8 mouse cellular contexts compared by ENCODE assay signal in the genomic region with DNA sequence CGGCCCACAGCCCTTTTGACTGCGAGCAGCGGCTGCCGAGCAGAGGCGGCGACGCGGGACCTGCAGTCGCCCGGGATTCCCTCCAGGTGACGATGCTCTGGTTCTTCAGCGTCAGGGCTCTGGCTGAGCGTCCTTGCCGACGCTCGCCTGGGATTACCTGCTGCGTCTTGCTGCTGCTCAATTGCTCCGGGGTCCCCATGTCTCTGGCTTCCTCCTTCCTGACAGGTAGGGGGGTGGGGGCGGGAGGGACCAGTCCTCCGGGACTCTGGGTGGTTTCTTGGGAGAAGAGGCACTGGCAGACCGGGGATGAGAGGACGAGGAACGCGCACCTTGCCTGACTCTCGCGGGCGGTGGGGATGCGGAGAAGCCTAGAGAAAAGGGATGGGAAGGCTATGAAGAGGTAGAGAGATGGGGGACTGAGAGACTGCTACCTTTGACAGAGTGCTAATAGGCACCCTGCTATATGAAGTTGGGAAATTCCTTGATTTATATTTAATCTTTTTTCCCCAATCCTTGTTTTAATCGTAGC. TPM values are rescaled to one million over a fixed set of nuclear protein-coding genes. Genes with fewer than 3 reads are reported as not detected.
DNase-seq lines count a peak whose midpoint lies in the region; ATAC-seq and TF ChIP-seq lines count a peak whose summit lies in the region.

No protein-coding gene starts in this region.

- H3K27ac ChIP-seq in kidney, embryonic 14.5 days (ENCODE audit: low read depth, low read length) = peak overlapping the region; percentile 70; the same call in 1 of the 2 replicates
- peak overlapping the region; percentile 66; the same call in 1 of the 2 replicates for H3K27ac ChIP-seq in forebrain, embryonic 11.5 days (ENCODE audit: low read depth, low read length)
- no peak overlapping the region for H3K27ac ChIP-seq in liver, embryonic 14.5 days

- H3K4me1 ChIP-seq in kidney, embryonic 14.5 days (ENCODE audit: control insufficient read depth, insufficient read depth, low read length) = no peaks in the 10 kb centered on the region
- peaks cover 7% of the 10 kb centered on the region; the same call in 1 of the 2 replicates for H3K4me1 ChIP-seq in forebrain, embryonic 11.5 days (replicated peaks; ENCODE audit: control insufficient read depth, insufficient read depth, low read length)
- no peaks in the 10 kb centered on the region for H3K4me1 ChIP-seq in liver, embryonic 14.5 days (replicated peaks; ENCODE audit: control insufficient read depth in 2 of 2, insufficient read depth in 2 of 2, low read length in 1 of 2)

- 0 out of 2 replicates have a peak, but pooled peaks cover 4% of the 10 kb centered on the region for H3K27me3 ChIP-seq in kidney, embryonic 14.5 days (ENCODE audit: control insufficient read depth, insufficient read depth, low read length)
- H3K27me3 ChIP-seq in forebrain, embryonic 11.5 days (ENCODE audit: control insufficient read depth, insufficient read depth, low read length) = peaks cover 24% of the 10 kb centered on the region
- H3K27me3 ChIP-seq in liver, embryonic 14.5 days (ENCODE audit: control insufficient read depth, insufficient read depth, low read length) = peaks cover 40% of the 10 kb centered on the region

- H3K36me3 ChIP-seq in kidney, embryonic 14.5 days (ENCODE audit: control insufficient read depth, insufficient read depth, low read length) = no peaks in the 10 kb centered on the region
- no peaks in the 10 kb centered on the region for H3K36me3 ChIP-seq in forebrain, embryonic 11.5 days (ENCODE audit: control insufficient read depth, insufficient read depth, low read length)
- no peaks in the 10 kb centered on the region for H3K36me3 ChIP-seq in liver, embryonic 14.5 days (replicated peaks; ENCODE audit: control insufficient read depth, insufficient read depth, low read depth)

- TF ChIP-seq EP300 in liver, embryonic 14.5 days (IDR thresholded peaks at IDR 0.05; ENCODE audit: low read depth) = no peak

- peak overlapping the region; percentile 74 for H3K9ac ChIP-seq in kidney, embryonic 14.5 days (ENCODE audit: low read depth, low read length)
- H3K9ac ChIP-seq in forebrain, embryonic 11.5 days (ENCODE audit: low read length) = peak overlapping the region; percentile 81
- H3K9ac ChIP-seq in liver, embryonic 14.5 days (replicated peaks) = no peak overlapping the region

- WGBS in kidney, embryonic 14.5 days = 0% methylated on average over 28 of the region's 29 CpGs
- WGBS in forebrain, embryonic 11.5 days = under 1% methylated on average over 29 of the region's 29 CpGs
- 2% methylated on average over 28 of the region's 29 CpGs for WGBS in liver, embryonic 14.5 days (ENCODE audit: insufficient replicate concordance)

- H3K4me3 ChIP-seq in kidney, embryonic 14.5 days (ENCODE audit: low read length) = peak overlapping the region; percentile 56
- H3K4me3 ChIP-seq in forebrain, embryonic 11.5 days (ENCODE audit: low read depth, low read length) = peak overlapping the region; percentile 68
- H3K4me3 ChIP-seq in liver, embryonic 14.5 days (ENCODE audit: insufficient read depth in 1 of 2, low read depth in 2 of 2, low read length in 2 of 2) = peak overlapping the region; percentile 35 to 41; a peak in 3 of 4 replicates

- no peak; the same call in 1 of the 2 replicates for ATAC-seq in kidney, embryonic 14.5 days (ENCODE audit: low FRiP score, low TSS enrichment)
- no peak; the same call in 1 of the 2 replicates for ATAC-seq in forebrain, embryonic 11.5 days (replicated peaks; ENCODE audit: low FRiP score)
- ATAC-seq in liver, embryonic 14.5 days (ENCODE audit: insufficient read depth) = no peak
- no peak for ATAC-seq in erythroblast, adult 5-6 weeks (replicated peaks; ENCODE audit: low FRiP score, poor library complexity, severe bottlenecking)

- peak overlapping the region; percentile 60 for H3K4me2 ChIP-seq in kidney, embryonic 14.5 days (replicated peaks; ENCODE audit: low read depth, low read length)
- H3K4me2 ChIP-seq in forebrain, embryonic 11.5 days (ENCODE audit: low read depth, low read length, severe bottlenecking) = peak overlapping the region; percentile 96
- peak overlapping the region; percentile 59 for H3K4me2 ChIP-seq in liver, embryonic 14.5 days (ENCODE audit: low read depth)

- no peak for DNase-seq in kidney, postnatal 25 days
- DNase-seq in WW6 (ENCODE audit: low read depth, low spot score) = peak; percentile 31
- DNase-seq in forebrain, embryonic 11.5 days (ENCODE audit: low spot score) = no peak
- DNase-seq in liver, embryonic 14.5 days (ENCODE audit: low read depth in 3 of 3, low spot score in 3 of 3) = no peak
- no peak for DNase-seq in urinary bladder, adult 2 months (ENCODE audit: low spot score)
- DNase-seq in adrenal gland, postnatal 14 days = no peak

- no peak for TF ChIP-seq CTCF in liver, embryonic 14.5 days (IDR thresholded peaks at IDR 0.05; ENCODE audit: low read depth)

- H3K9me3 ChIP-seq in kidney, embryonic 14.5 days (ENCODE audit: control insufficient read depth, low read length) = no peaks in the 10 kb centered on the region
- H3K9me3 ChIP-seq in forebrain, embryonic 11.5 days (ENCODE audit: control insufficient read depth, low read length) = no peaks in the 10 kb centered on the region
- no peaks in the 10 kb centered on the region for H3K9me3 ChIP-seq in liver, embryonic 14.5 days (ENCODE audit: control insufficient read depth, low read length)

RNA-seq across cellular contexts. Expression of gene Bmper, which starts 0.7 kb away (rescaled TPM):
- polyA plus RNA-seq in kidney, embryonic 14.5 days (2014; fragmentation: Nextera tagmentation; extraction: Ambion mirVana) = 17.3 and 26.7 TPM in 2 replicates
- polyA plus RNA-seq in forebrain, embryonic 11.5 days (2014; fragmentation: Nextera tagmentation; extraction: Ambion mirVana) = 8.5 and 10.5 TPM in 2 replicates
- 0.08 and 0.16 TPM in 2 replicates for polyA plus RNA-seq in liver, embryonic 14.5 days (2012; rRNA removed)
- 0.11 and 0.18 TPM in 2 replicates for polyA plus RNA-seq in liver, embryonic 14.5 days (2014; fragmentation: Nextera tagmentation; extraction: Ambion mirVana)
- not detected in 2 replicates for total RNA-seq in erythroblast, adult 5-6 weeks (2015; ENCODE audit: low replicate concordance)
- not detected in 2 replicates for total RNA-seq in erythroblast, adult 5-6 weeks (2017; ENCODE audit: low replicate concordance)
- polyA plus RNA-seq in urinary bladder, adult 2 months (2012; rRNA removed) = 0.69 and 1.3 TPM in 2 replicates
- 4.2 and 9.2 TPM in 2 replicates for total RNA-seq in adrenal gland, postnatal 14 days (2021)
